Mouse (Mus musculus) MEL (cell line): Measurements from ENCODE around the gene Gpr45.

Experiments used
- GATA1 ChIP-seq: IDR thresholded peaks from 2 replicates; pipeline ENCODE4 v1.6.1; 2011; ENCODE audit warnings: low read depth, low read length, improper control_type of control experiment
- RAD21 ChIP-seq: IDR thresholded peaks from 2 replicates; pipeline ENCODE4 v1.6.1; 2011; ENCODE audit warnings: mild to moderate bottlenecking, low read depth, low read length, improper control_type of control experiment
- SIN3A ChIP-seq: IDR thresholded peaks from 2 replicates; pipeline ENCODE4 v1.6.1; 2012; ENCODE audit warnings: low read length, improper control_type of control experiment, inconsistent platforms
- ZKSCAN1 ChIP-seq: IDR thresholded peaks from 2 replicates; pipeline ENCODE4 v1.6.1; 2012; ENCODE audit warnings: low read depth, mild to moderate bottlenecking, inconsistent platforms, low read length, improper control_type of control experiment, moderate library complexity

DNA sequence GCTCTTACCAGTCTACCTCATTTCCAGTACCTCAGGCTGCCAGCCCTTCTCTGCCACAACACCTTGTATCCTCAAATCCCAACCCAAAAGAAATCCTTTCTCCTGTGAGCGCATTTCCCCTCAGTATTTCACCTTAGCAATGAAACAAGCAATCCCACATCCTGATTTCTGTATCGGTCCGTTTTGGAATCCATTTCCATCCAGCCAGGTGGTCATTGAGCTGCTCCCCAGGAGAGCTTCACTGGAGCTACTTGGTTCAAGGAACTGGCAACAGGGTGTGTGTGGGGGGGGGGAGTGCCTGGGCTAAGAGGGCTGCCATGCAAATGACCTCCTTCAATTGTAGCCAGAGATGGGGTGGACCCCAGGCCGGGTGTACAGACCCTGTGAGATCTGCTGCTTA is 45.5 kb upstream of the Gpr45 start:
- TF ChIP-seq ZKSCAN1 (no peak), RAD21 (no peak), SIN3A (no peak), GATA1 (no peak)
